Mouse (Mus musculus): ENCODE measurements around the gene Mapt. TPM values are rescaled to one million over a fixed set of nuclear protein-coding genes. Genes with fewer than 3 reads are reported as not detected.
A peak's percentile ranks its signal among the peaks of the same experiment; 100 is the strongest.

Gene Mapt
- polyA plus RNA-seq, 1 experiment: 53.4 TPM

DNA sequence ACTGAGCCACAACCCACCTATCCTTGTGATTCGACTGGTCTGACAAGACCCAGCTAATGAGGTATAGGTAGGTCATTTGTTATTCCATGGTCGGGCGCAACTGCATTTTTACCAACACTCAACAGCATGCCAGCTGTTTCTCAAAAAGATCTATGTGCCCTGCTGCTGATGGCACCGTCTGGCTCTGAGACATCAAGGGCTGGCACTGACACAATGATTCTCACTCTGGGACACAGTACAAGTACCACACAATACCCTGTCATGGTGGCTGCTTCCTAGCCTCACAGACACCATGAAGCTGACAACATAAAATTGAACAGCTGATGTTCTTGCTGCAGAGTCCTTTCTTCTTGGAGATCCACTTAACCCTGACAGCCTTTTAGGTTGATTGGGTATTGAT lies 10.9 kb upstream of the Mapt start:
- no peak for DNase-seq
- TF ChIP-seq POLR2A (IDR thresholded peaks at IDR 0.05; ENCODE audit: low read depth, low read length) (no peak), CTCF (conservative IDR thresholded peaks at IDR 0.05; ENCODE audit: insufficient read depth, insufficient read length, low read depth, low read length) (no peak)
- Histone ChIP-seq H3K4me3 (ENCODE audit: insufficient read depth, low read depth, low read length) (no peak overlapping the region), H3K27ac (ENCODE audit: insufficient read depth, low read depth, low read length) (no peak overlapping the region), H3K4me1 (ENCODE audit: control insufficient read depth, insufficient read depth, low read length) (no peaks in the 10 kb centered on the region), H3K27me3 (replicated peaks; ENCODE audit: control insufficient read depth, insufficient read depth, low read length) (no peaks in the 10 kb centered on the region), H3K36me3 (ENCODE audit: control insufficient read depth, insufficient read depth, low read length) (no peaks in the 10 kb centered on the region)
- WGBS: 68% methylated on average over 4 of the region's 4 CpGs

DNA sequence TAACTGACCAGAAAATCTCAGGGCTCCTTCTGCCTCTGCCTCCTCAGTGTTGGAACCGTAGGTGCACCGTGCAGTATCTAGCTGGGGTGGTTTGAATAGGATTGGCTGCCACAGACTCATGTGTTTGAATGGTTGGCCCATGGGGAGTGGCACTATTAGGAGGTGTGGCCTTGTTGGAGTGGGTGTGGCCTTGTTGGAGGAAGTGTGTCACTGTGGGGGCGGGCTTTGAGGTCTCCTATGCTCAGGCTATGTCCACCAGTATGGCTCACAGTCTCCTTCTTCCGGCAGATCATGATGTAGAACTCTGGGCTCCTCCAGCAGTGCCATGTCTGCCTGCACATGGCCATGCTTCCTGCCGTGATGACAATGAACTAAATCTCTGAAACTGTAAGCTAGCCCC lies 9.4 kb upstream of the Mapt start:
- no peak for TF ChIP-seq CTCF (conservative IDR thresholded peaks at IDR 0.05; ENCODE audit: insufficient read depth, insufficient read length, low read depth, low read length)
- TF ChIP-seq POLR2A (IDR thresholded peaks at IDR 0.05; ENCODE audit: low read depth, low read length): no peak
- 82% methylated on average over 5 of the region's 5 CpGs for WGBS

DNA sequence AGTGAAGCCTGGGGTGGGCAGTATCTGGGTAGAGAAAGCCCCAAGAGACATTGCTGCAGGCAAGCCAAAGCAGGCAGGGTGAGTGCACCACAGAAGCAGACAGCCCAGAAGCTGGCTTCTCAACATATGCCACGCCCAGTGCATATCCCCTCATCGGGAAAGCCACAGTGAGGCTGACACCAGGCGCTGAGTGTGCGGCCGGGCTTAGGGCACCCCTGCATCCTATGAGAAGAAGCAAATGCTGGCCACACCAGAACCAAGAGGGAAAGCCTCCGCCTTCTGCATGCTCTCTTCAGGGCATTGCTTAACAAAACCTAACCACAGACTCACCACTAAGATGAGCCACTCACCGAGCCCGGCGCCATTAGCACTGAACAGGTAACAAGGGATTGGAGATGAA lies 7.9 kb upstream of the Mapt start:
- Histone ChIP-seq H3K27ac (ENCODE audit: insufficient read depth, low read depth, low read length) (no peak overlapping the region), H3K27me3 (replicated peaks; ENCODE audit: control insufficient read depth, insufficient read depth, low read length) (no peaks in the 10 kb centered on the region), H3K4me1 (ENCODE audit: control insufficient read depth, insufficient read depth, low read length) (no peaks in the 10 kb centered on the region), H3K36me3 (ENCODE audit: control insufficient read depth, insufficient read depth, low read length) (no peaks in the 10 kb centered on the region), H3K4me3 (ENCODE audit: insufficient read depth, low read depth, low read length) (no peak overlapping the region)
- DNase-seq: no peak
- TF ChIP-seq CTCF (conservative IDR thresholded peaks at IDR 0.05; ENCODE audit: insufficient read depth, insufficient read length, low read depth, low read length) (no peak), POLR2A (IDR thresholded peaks at IDR 0.05; ENCODE audit: low read depth, low read length) (no peak)
- 83% methylated on average over 9 of the region's 9 CpGs for WGBS

More for the DNA sequence above, 9.4 kb upstream of the Mapt start:
- no peaks in the 10 kb centered on the region for H3K27me3 ChIP-seq (replicated peaks; ENCODE audit: control insufficient read depth, insufficient read depth, low read length)
- no peak overlapping the region for H3K27ac ChIP-seq (ENCODE audit: insufficient read depth, low read depth, low read length)
- no peak for DNase-seq
- H3K36me3 ChIP-seq (ENCODE audit: control insufficient read depth, insufficient read depth, low read length): no peaks in the 10 kb centered on the region
- H3K4me1 ChIP-seq (ENCODE audit: control insufficient read depth, insufficient read depth, low read length): no peaks in the 10 kb centered on the region
- no peak overlapping the region for H3K4me3 ChIP-seq (ENCODE audit: insufficient read depth, low read depth, low read length)

DNA sequence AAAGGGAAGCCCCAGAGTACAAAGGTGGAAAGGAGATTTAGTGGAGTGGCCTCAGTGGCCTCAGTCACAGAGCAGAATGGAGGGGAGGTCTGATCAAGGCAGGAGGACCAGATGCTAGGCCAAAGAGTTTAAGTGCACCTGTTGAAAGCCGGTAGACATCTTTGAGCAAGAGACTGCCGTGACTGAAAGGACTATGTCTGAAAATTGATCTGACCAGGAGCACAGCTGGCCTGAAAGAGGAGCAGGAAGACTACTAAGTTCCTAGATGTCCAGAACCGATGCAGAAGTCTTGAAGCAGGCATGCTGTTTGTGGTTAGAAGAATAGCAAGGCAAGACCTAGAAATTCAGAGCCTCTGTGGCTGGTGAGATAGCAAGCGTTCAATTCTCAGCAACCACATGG lies 1.8 kb upstream of the Mapt start:
- no peak for TF ChIP-seq CTCF (conservative IDR thresholded peaks at IDR 0.05; ENCODE audit: insufficient read depth, insufficient read length, low read depth, low read length)
- no peak for TF ChIP-seq POLR2A (IDR thresholded peaks at IDR 0.05; ENCODE audit: low read depth, low read length)
- no peak overlapping the region for H3K27ac ChIP-seq (ENCODE audit: insufficient read depth, low read depth, low read length)
- 74% methylated on average over 4 of the region's 4 CpGs for WGBS

GRCm38 (mm10) chr11:104230066-104230778 lies 968 bp upstream of the Mapt start:
- Histone ChIP-seq H3K4me3 (ENCODE audit: insufficient read depth, low read depth, low read length) (no peak overlapping the region), H3K27ac (ENCODE audit: insufficient read depth, low read depth, low read length) (peak overlapping the region; percentile 61; the same call in 1 of the 2 replicates), H3K4me1 (ENCODE audit: control insufficient read depth, insufficient read depth, low read length) (peaks cover 20% of the 10 kb centered on the region; the same call in 1 of the 2 replicates), H3K27me3 (replicated peaks; ENCODE audit: control insufficient read depth, insufficient read depth, low read length) (no peaks in the 10 kb centered on the region), H3K36me3 (ENCODE audit: control insufficient read depth, insufficient read depth, low read length) (no peaks in the 10 kb centered on the region)
- peak; percentile 72 for DNase-seq
- 8% methylated on average over 9 of the region's 9 CpGs for WGBS
- peak; percentile 38; the same call in 1 of the 2 replicates for TF ChIP-seq CTCF (conservative IDR thresholded peaks at IDR 0.05; ENCODE audit: insufficient read depth, insufficient read length, low read depth, low read length)
- no peak for TF ChIP-seq POLR2A (IDR thresholded peaks at IDR 0.05; ENCODE audit: low read depth, low read length)

More for the DNA sequence above, 1.8 kb upstream of the Mapt start:
- no peaks in the 10 kb centered on the region for H3K36me3 ChIP-seq (ENCODE audit: control insufficient read depth, insufficient read depth, low read length)
- DNase-seq: no peak
- H3K4me1 ChIP-seq (ENCODE audit: control insufficient read depth, insufficient read depth, low read length): peaks cover 14% of the 10 kb centered on the region; the same call in 1 of the 2 replicates
- H3K27me3 ChIP-seq (replicated peaks; ENCODE audit: control insufficient read depth, insufficient read depth, low read length): no peaks in the 10 kb centered on the region
- H3K4me3 ChIP-seq (ENCODE audit: insufficient read depth, low read depth, low read length): no peak overlapping the region

DNA sequence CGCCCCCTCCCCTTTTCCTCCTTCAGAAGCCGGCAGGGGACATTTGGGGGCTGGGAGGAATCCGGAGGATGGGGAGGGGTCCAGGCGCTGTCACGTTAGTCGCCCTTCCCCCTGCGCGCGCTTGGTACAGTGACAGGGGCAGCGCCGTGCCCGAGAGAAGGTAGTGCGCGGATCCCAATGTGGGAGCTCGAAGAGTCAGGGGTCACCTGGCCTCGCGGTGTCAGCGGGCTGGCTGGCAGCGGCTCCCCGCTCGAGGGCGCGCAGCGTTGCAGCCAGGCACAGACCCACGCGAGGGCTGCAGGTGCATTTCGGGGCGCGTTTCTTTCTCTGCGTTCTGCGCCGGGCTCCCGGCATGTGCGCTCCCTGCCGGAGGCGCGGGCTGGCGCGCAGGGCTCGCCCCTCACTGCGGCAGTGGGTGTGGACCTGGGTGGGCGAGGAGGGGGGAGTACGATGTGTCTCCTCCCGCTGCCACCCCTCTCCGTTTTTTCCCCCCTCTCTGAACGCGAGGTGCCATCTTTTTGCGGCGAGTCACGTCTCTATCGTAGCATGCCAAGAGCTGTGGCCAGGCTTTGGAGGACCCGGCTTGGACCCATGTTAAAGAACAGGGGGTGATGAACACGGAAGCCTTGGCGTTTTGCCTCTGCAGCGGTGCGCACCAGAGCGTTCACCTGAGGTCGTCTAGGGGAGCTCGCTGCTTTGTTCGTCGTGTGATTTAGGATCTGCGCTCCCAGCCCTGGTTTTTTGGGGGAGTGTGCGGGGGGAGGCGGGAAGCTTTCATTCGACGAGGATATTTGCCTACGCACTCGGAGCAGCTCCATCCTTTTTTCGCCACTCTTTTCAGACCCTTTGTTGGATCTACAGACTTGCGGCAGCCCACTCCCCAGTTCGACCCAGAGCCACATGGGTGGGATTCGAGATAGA lies 1.2 kb downstream of the Mapt start:
- Histone ChIP-seq H3K27me3 (replicated peaks; ENCODE audit: control insufficient read depth, insufficient read depth, low read length) (no peaks in the 10 kb centered on the region), H3K27ac (ENCODE audit: insufficient read depth, low read depth, low read length) (peak overlapping the region; percentile 79; the same call in 1 of the 2 replicates), H3K4me1 (ENCODE audit: control insufficient read depth, insufficient read depth, low read length) (peaks cover 30% of the 10 kb centered on the region), H3K36me3 (ENCODE audit: control insufficient read depth, insufficient read depth, low read length) (no peaks in the 10 kb centered on the region), H3K4me3 (ENCODE audit: insufficient read depth, low read depth, low read length) (peak overlapping the region; percentile 77)
- peak; percentile 71 for DNase-seq
- TF ChIP-seq CTCF (conservative IDR thresholded peaks at IDR 0.05; ENCODE audit: insufficient read depth, insufficient read length, low read depth, low read length) (no peak), POLR2A (IDR thresholded peaks at IDR 0.05; ENCODE audit: low read depth, low read length) (no peak)
- 2% methylated on average over 72 of the region's 72 CpGs for WGBS

DNA sequence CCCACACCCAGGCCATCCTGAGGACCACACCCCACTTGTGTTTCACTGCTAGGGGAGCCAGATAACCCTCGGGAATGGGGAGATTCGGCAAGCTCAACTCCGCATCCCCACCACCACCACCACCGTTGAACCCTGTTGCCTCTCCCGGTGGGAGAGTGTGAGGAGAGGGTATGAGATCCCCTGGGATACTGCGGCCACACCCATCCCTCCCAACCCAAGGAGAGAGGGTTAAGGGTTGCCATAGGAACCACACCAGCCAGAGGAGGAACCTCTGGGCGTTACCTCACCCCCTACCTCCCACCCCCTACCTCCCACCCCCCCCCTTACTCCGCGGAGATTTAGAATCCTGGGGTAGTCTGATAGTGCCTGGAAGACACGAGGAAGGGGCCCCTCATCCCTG lies 1.9 kb downstream of the Mapt start:
- 20% methylated on average over 10 of the region's 10 CpGs for WGBS
- DNase-seq: no peak
- Histone ChIP-seq H3K4me1 (ENCODE audit: control insufficient read depth, insufficient read depth, low read length) (peaks cover 36% of the 10 kb centered on the region), H3K4me3 (ENCODE audit: insufficient read depth, low read depth, low read length) (peak overlapping the region; percentile 77), H3K36me3 (ENCODE audit: control insufficient read depth, insufficient read depth, low read length) (no peaks in the 10 kb centered on the region), H3K27ac (ENCODE audit: insufficient read depth, low read depth, low read length) (no peak overlapping the region), H3K27me3 (replicated peaks; ENCODE audit: control insufficient read depth, insufficient read depth, low read length) (no peaks in the 10 kb centered on the region)
- no peak for TF ChIP-seq CTCF (conservative IDR thresholded peaks at IDR 0.05; ENCODE audit: insufficient read depth, insufficient read length, low read depth, low read length)
- no peak for TF ChIP-seq POLR2A (IDR thresholded peaks at IDR 0.05; ENCODE audit: low read depth, low read length)
